Mouse (Mus musculus) lung, adult 2 months (tissue): ENCODE measurements around the gene Cox20.

ENCODE experiments used
- CTCF ChIP-seq: fragments of 200-500 bp; IDR thresholded peaks from 2 replicates; pipeline ENCODE4 v1.5.1; 2011; ENCODE audit warnings: mild to moderate bottlenecking, low read length, control low read depth; ENCODE audit not compliant: insufficient read depth
- POLR2A ChIP-seq: fragments of 200-500 bp; IDR thresholded peaks from 2 replicates; pipeline ENCODE4 v1.6.1; 2011; ENCODE audit warnings: low read depth, mild to moderate bottlenecking, control low read depth, low read length, borderline replicate concordance; ENCODE audit errors: extremely low read depth

DNA sequence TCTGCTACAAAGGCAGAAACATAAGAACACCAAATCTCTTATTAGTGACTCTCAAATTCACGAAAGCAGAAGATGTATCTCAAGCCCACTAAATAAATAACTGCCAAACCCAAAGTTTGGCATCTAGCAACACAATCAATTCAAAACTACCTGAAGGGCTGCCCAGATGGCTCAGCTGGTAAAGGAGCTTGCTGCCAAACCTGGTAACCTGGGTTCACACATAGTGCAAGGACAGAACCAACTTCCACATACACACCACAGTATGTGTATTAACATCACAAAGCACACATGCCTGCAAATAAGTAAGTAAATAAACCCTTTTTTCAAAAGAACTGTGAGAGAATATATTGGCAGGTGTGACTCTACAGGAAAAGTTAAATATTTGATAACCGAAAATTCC is 4.7 kb upstream of the Cox20 start:
- TF ChIP-seq CTCF (no peak), POLR2A (no peak)
